Mouse (Mus musculus) limb, embryonic 13.5 days (tissue): ENCODE measurements around the gene H60b. TPM values are rescaled to one million over a fixed set of nuclear protein-coding genes. Genes with fewer than 3 reads are reported as not detected.
"Not testable (repeated sequence)": the region's sequence is repeated elsewhere in the genome, so short reads cannot be mapped to it uniquely, and the experiment has no call there.

ENCODE experiments used
- ATAC-seq: fragments of 200-750 bp; cut with Nextera tagmentation; 2 replicates; pipeline ENCODE4 v1.8.0; 2017; ENCODE audit warnings: low read depth, moderate number of reproducible peaks, moderate TSS enrichment; ENCODE audit not compliant: low FRiP score
- H3K27ac ChIP-seq: fragments of 300-500 bp; sonication (generic); 2 replicates; pipeline ENCODE4 v1.5.1; 2015; ENCODE audit warnings: inconsistent platforms, mild to moderate bottlenecking, moderate library complexity
- H3K27me3 ChIP-seq: fragments of 300-500 bp; sonication (generic); 2 replicates; pipeline ENCODE4 v1.6.1; 2015; ENCODE audit warnings: mild to moderate bottlenecking, inconsistent platforms
- H3K36me3 ChIP-seq: fragments of 300-500 bp; sonication (generic); 2 replicates; pipeline ENCODE4 v1.6.1; 2015; ENCODE audit warnings: inconsistent platforms, mild to moderate bottlenecking, moderate library complexity
- H3K4me1 ChIP-seq: fragments of 300-500 bp; sonication (generic); 2 replicates; pipeline ENCODE4 v1.6.1; 2015; ENCODE audit warnings: inconsistent platforms
- H3K4me2 ChIP-seq: fragments of 300-500 bp; sonication (generic); replicated peaks from 2 replicates; pipeline ENCODE4 v1.6.1; 2015; ENCODE audit warnings: inconsistent platforms, mild to moderate bottlenecking, moderate library complexity
- H3K4me3 ChIP-seq: fragments of 300-500 bp; sonication (generic); 2 replicates; pipeline ENCODE4 v1.5.1; 2015; ENCODE audit warnings: moderate library complexity, mild to moderate bottlenecking, inconsistent platforms
- H3K9ac ChIP-seq: fragments of 300-500 bp; sonication (generic); 2 replicates; pipeline ENCODE4 v1.6.1; 2015; ENCODE audit warnings: mild to moderate bottlenecking, inconsistent platforms
- H3K9me3 ChIP-seq: fragments of 300-500 bp; sonication (generic); 2 replicates; pipeline ENCODE4 v1.6.1; 2016; ENCODE audit warnings: inconsistent platforms
- WGBS: fragments of 180-500 bp; shearing (Covaris S2); methylation state at CpG from one replicate; pipeline ENCODE4 v1.1.7; 2015; 5-methylcytosine and 5-hydroxymethylcytosine counted together
- polyA plus RNA-seq: library from polyadenylated mRNA; unstranded; fragments of >200 nt; fragmentation: Nextera tagmentation; extraction: Ambion mirVana; gene quantifications from 2 replicates; pipeline ENCODE4 v1.2.1, GENCODE M21; 2015

H60b gene
- polyA plus RNA-seq, 1 experiment from 2014 or later, result 0.62 TPM

GRCm38 (mm10) chr10:22270879-22271786 lies 112.7 kb downstream of the H60b start:
- peaks cover 19% of the 10 kb centered on the region for H3K27me3 ChIP-seq
- not testable (repeated sequence) for H3K36me3 ChIP-seq, H3K4me2 ChIP-seq, H3K4me1 ChIP-seq, H3K9me3 ChIP-seq, H3K9ac ChIP-seq, H3K4me3 ChIP-seq, H3K27ac ChIP-seq, ATAC-seq
- 36% methylated on average over 8 of the region's 8 CpGs for WGBS

- H3K36me3 ChIP-seq, H3K4me1 ChIP-seq, H3K9me3 ChIP-seq, H3K27ac ChIP-seq: not testable (repeated sequence)
- peak overlapping the region; percentile 52 for H3K4me3 ChIP-seq
- peak overlapping the region; percentile 91 for H3K4me2 ChIP-seq
- WGBS, result 2% methylated on average over 37 of the region's 37 CpGs
- ATAC-seq, result peak; percentile 44; the same call in 1 of the 2 replicates
- H3K9ac ChIP-seq, result peak overlapping the region; percentile 58
- H3K27me3 ChIP-seq, result peaks cover 19% of the 10 kb centered on the region
Measured at GRCm38 (mm10) chr10:22272914-22273683, 114.7 kb downstream of the H60b start.

- Histone ChIP-seq H3K9ac (peak overlapping the region; percentile 58), H3K4me2 (peak overlapping the region; percentile 91), H3K4me3 (peak overlapping the region; percentile 52), H3K4me1 (peaks cover 6% of the 10 kb centered on the region; the same call in 1 of the 2 replicates), H3K27me3 (peaks cover 21% of the 10 kb centered on the region), H3K27ac (no peak overlapping the region), H3K9me3 (no peaks in the 10 kb centered on the region), H3K36me3 (no peaks in the 10 kb centered on the region)
- no peak for ATAC-seq
- WGBS, result under 1% methylated on average over 41 of the region's 41 CpGs
Measured at GRCm38 (mm10) chr10:22273684-22274305, 115.4 kb downstream of the H60b start.

- Histone ChIP-seq H3K27me3 (peaks cover 22% of the 10 kb centered on the region), H3K4me2 (peak overlapping the region; percentile 91), H3K4me1 (peaks cover 6% of the 10 kb centered on the region; the same call in 1 of the 2 replicates), H3K27ac (no peak overlapping the region), H3K9ac (peak overlapping the region; percentile 58; the same call in 1 of the 2 replicates), H3K36me3 (no peaks in the 10 kb centered on the region), H3K4me3 (peak overlapping the region; percentile 52), H3K9me3 (no peaks in the 10 kb centered on the region)
- no peak for ATAC-seq
- 8% methylated on average over 19 of the region's 19 CpGs for WGBS
Measured at GRCm38 (mm10) chr10:22274445-22275057, 116.2 kb downstream of the H60b start.

GRCm38 (mm10) chr10:22278468-22278867 lies 120.1 kb downstream of the H60b start:
- H3K9me3 ChIP-seq, H3K4me1 ChIP-seq, H3K36me3 ChIP-seq, H3K27ac ChIP-seq, H3K9ac ChIP-seq, ATAC-seq, H3K4me3 ChIP-seq, H3K4me2 ChIP-seq: not testable (repeated sequence)
- peaks cover 36% of the 10 kb centered on the region for H3K27me3 ChIP-seq
- 87% methylated on average over 2 of the region's 2 CpGs for WGBS

GRCm38 (mm10) chr10:22282816-22283215 lies 124.4 kb downstream of the H60b start:
- Histone ChIP-seq H3K9ac (no peak overlapping the region), H3K4me1 (no peaks in the 10 kb centered on the region), H3K27ac (no peak overlapping the region), H3K9me3 (no peaks in the 10 kb centered on the region), H3K4me2 (no peak overlapping the region), H3K27me3 (peaks cover 26% of the 10 kb centered on the region), H3K4me3 (no peak overlapping the region), H3K36me3 (no peaks in the 10 kb centered on the region)
- WGBS, result 40% methylated on average over 6 of the region's 6 CpGs
- no peak for ATAC-seq

- H3K9ac ChIP-seq, result no peak overlapping the region
- no peaks in the 10 kb centered on the region for H3K9me3 ChIP-seq
- no peaks in the 10 kb centered on the region for H3K27me3 ChIP-seq
- no peaks in the 10 kb centered on the region for H3K36me3 ChIP-seq
- WGBS, result 38% methylated on average over 1 of the region's 1 CpGs
- H3K4me2 ChIP-seq, result no peak overlapping the region
- H3K4me1 ChIP-seq, result no peaks in the 10 kb centered on the region
- H3K27ac ChIP-seq, result no peak overlapping the region
- no peak for ATAC-seq
- no peak overlapping the region for H3K4me3 ChIP-seq
Measured at GRCm38 (mm10) chr10:22295676-22296075, 137.3 kb downstream of the H60b start.

GRCm38 (mm10) chr10:22297033-22297762 lies 138.8 kb downstream of the H60b start:
- Histone ChIP-seq H3K27me3 (no peaks in the 10 kb centered on the region), H3K27ac (no peak overlapping the region), H3K9me3 (no peaks in the 10 kb centered on the region), H3K36me3 (no peaks in the 10 kb centered on the region), H3K4me3 (no peak overlapping the region), H3K4me2 (no peak overlapping the region), H3K9ac (no peak overlapping the region), H3K4me1 (no peaks in the 10 kb centered on the region)
- 73% methylated on average over 5 of the region's 5 CpGs for WGBS
- ATAC-seq, result no peak

- ATAC-seq, result no peak
- H3K9me3 ChIP-seq, result no peaks in the 10 kb centered on the region
- no peaks in the 10 kb centered on the region for H3K27me3 ChIP-seq
- H3K9ac ChIP-seq, result no peak overlapping the region
- H3K27ac ChIP-seq, result no peak overlapping the region
- no peaks in the 10 kb centered on the region for H3K4me1 ChIP-seq
- H3K4me2 ChIP-seq, result no peak overlapping the region
- no peak overlapping the region for H3K4me3 ChIP-seq
- 67% methylated on average over 8 of the region's 8 CpGs for WGBS
- no peaks in the 10 kb centered on the region for H3K36me3 ChIP-seq
Measured at GRCm38 (mm10) chr10:22297766-22298461, 139.5 kb downstream of the H60b start.

- Histone ChIP-seq H3K9ac (no peak overlapping the region), H3K4me3 (no peak overlapping the region), H3K4me2 (no peak overlapping the region), H3K4me1 (no peaks in the 10 kb centered on the region), H3K9me3 (no peaks in the 10 kb centered on the region), H3K27ac (no peak overlapping the region), H3K27me3 (no peaks in the 10 kb centered on the region), H3K36me3 (no peaks in the 10 kb centered on the region)
- no peak for ATAC-seq
- WGBS, result 86% methylated on average over 2 of the region's 2 CpGs
Measured at GRCm38 (mm10) chr10:22299324-22299723, 140.9 kb downstream of the H60b start.

GRCm38 (mm10) chr10:22301641-22302040 lies 143.3 kb downstream of the H60b start:
- H3K4me2 ChIP-seq, result no peak overlapping the region
- no peaks in the 10 kb centered on the region for H3K36me3 ChIP-seq
- no peak for ATAC-seq
- no peak overlapping the region for H3K27ac ChIP-seq
- no peak overlapping the region for H3K9ac ChIP-seq
- H3K4me1 ChIP-seq, result no peaks in the 10 kb centered on the region
- WGBS, result 83% methylated on average over 1 of the region's 1 CpGs
- H3K4me3 ChIP-seq, result no peak overlapping the region
- no peaks in the 10 kb centered on the region for H3K27me3 ChIP-seq
- H3K9me3 ChIP-seq, result no peaks in the 10 kb centered on the region
